Mouse (Mus musculus): Measurements from ENCODE around the gene Galnt4.

The Galnt4 gene

GRCm38 (mm10) chr10:99115471-99116236, 7.7 kb downstream of the Galnt4 start:
- DNase-seq (ENCODE audit: low spot score), result no peak

- no peak for DNase-seq (ENCODE audit: low spot score)
These were observed 8.3 kb downstream of the Galnt4 start for GRCm38 (mm10) chr10:99116237-99116632.

- DNase-seq (ENCODE audit: low spot score), result no peak
These were observed 9.0 kb downstream of the Galnt4 start for GRCm38 (mm10) chr10:99116650-99117615.

GRCm38 (mm10) chr10:99117876-99118275, 9.9 kb downstream of the Galnt4 start:
- DNase-seq (ENCODE audit: low spot score), result no peak

- no peak for DNase-seq (ENCODE audit: low spot score)
These were observed 10.7 kb downstream of the Galnt4 start for GRCm38 (mm10) chr10:99118697-99119096.

GRCm38 (mm10) chr10:99119471-99119870, 11.5 kb downstream of the Galnt4 start:
- DNase-seq (ENCODE audit: low spot score), result no peak

GRCm38 (mm10) chr10:99126225-99126624, 18.3 kb downstream of the Galnt4 start, which contains the start of gene Phxr2:
Gene Phxr2 (minus strand): TSS chr10:99126325.
- DNase-seq (ENCODE audit: low spot score), result no peak

- no peak for DNase-seq (ENCODE audit: low spot score)
These were observed 19.0 kb downstream of the Galnt4 start for GRCm38 (mm10) chr10:99126954-99127353.

- no peak for DNase-seq (ENCODE audit: low spot score)
These were observed 19.8 kb downstream of the Galnt4 start for GRCm38 (mm10) chr10:99127691-99128261.

GRCm38 (mm10) chr10:99130611-99131010, 22.7 kb downstream of the Galnt4 start:
- DNase-seq (ENCODE audit: low spot score), result no peak

- DNase-seq (ENCODE audit: low spot score), result no peak
These were observed 23.3 kb downstream of the Galnt4 start for GRCm38 (mm10) chr10:99131298-99131697.

GRCm38 (mm10) chr10:99132189-99132588, 24.2 kb downstream of the Galnt4 start:
- DNase-seq (ENCODE audit: low spot score), result no peak

GRCm38 (mm10) chr10:99132595-99133272, 24.8 kb downstream of the Galnt4 start:
- DNase-seq (ENCODE audit: low spot score), result no peak

- DNase-seq (ENCODE audit: low spot score), result no peak
These were observed 25.4 kb downstream of the Galnt4 start for GRCm38 (mm10) chr10:99133321-99133875.

GRCm38 (mm10) chr10:99136337-99136736, 28.4 kb downstream of the Galnt4 start:
- no peak for DNase-seq (ENCODE audit: low spot score)

- no peak for DNase-seq (ENCODE audit: low spot score)
These were observed 37.7 kb downstream of the Galnt4 start for GRCm38 (mm10) chr10:99145611-99146010.

GRCm38 (mm10) chr10:99146596-99146995, 38.6 kb downstream of the Galnt4 start:
- no peak for DNase-seq (ENCODE audit: low spot score)

GRCm38 (mm10) chr10:99150016-99150415, 42.1 kb downstream of the Galnt4 start:
- DNase-seq (ENCODE audit: low spot score), result no peak

- no peak for DNase-seq (ENCODE audit: low spot score)
These were observed 43.6 kb downstream of the Galnt4 start for GRCm38 (mm10) chr10:99151580-99151979.

GRCm38 (mm10) chr10:99152063-99152462, 44.1 kb downstream of the Galnt4 start:
- no peak for DNase-seq (ENCODE audit: low spot score)

- no peak for DNase-seq (ENCODE audit: low spot score)
These were observed 46.7 kb downstream of the Galnt4 start for GRCm38 (mm10) chr10:99154635-99155034.

GRCm38 (mm10) chr10:99156808-99157207, 48.8 kb downstream of the Galnt4 start:
- no peak for DNase-seq (ENCODE audit: low spot score)

All from spleen, adult 12 weeks (tissue).